Mouse (Mus musculus) stomach, embryonic 15.5 days (tissue): ENCODE measurements around the gene Pgpep1. TPM values are rescaled to one million over a fixed set of nuclear protein-coding genes. Genes with fewer than 3 reads are reported as not detected.

Experiments used
- ATAC-seq: fragments of 200-750 bp; cut with Nextera tagmentation; 2 replicates; pipeline ENCODE4 v1.8.0; 2017; ENCODE audit warnings: low read depth, moderate number of reproducible peaks, moderate TSS enrichment; ENCODE audit not compliant: insufficient read depth, low FRiP score
- H3K27ac ChIP-seq: fragments of 300-500 bp; sonication (generic); 2 replicates; pipeline ENCODE4 v1.5.1; 2015; ENCODE audit warnings: mild to moderate bottlenecking, inconsistent platforms
- H3K27me3 ChIP-seq: fragments of 300-500 bp; sonication (generic); replicated peaks from 2 replicates; pipeline ENCODE4 v1.6.1; 2015; ENCODE audit warnings: inconsistent platforms
- H3K36me3 ChIP-seq: fragments of 300-500 bp; sonication (generic); 2 replicates; pipeline ENCODE4 v1.6.1; 2015; ENCODE audit warnings: inconsistent platforms
- H3K4me1 ChIP-seq: fragments of 300-500 bp; sonication (generic); 2 replicates; pipeline ENCODE4 v1.6.1; 2015; ENCODE audit warnings: inconsistent platforms
- H3K4me2 ChIP-seq: fragments of 300-500 bp; sonication (generic); 2 replicates; pipeline ENCODE4 v1.6.1; 2015; ENCODE audit warnings: mild to moderate bottlenecking, inconsistent platforms
- H3K4me3 ChIP-seq: fragments of 300-500 bp; sonication (generic); replicated peaks from 2 replicates; pipeline ENCODE4 v1.5.1; 2015; ENCODE audit warnings: inconsistent platforms
- H3K9ac ChIP-seq: fragments of 300-500 bp; sonication (generic); 2 replicates; pipeline ENCODE4 v1.6.1; 2015; ENCODE audit warnings: inconsistent platforms
- H3K9me3 ChIP-seq: fragments of 300-500 bp; sonication (generic); 2 replicates; pipeline ENCODE4 v1.6.1; 2016; ENCODE audit warnings: inconsistent platforms
- WGBS: fragments of 180-500 bp; shearing (Covaris S2); methylation state at CpG from one replicate; pipeline ENCODE4 v1.1.7; 2015; 5-methylcytosine and 5-hydroxymethylcytosine counted together
- polyA plus RNA-seq: library from polyadenylated mRNA; unstranded; fragments of >200 nt; fragmentation: Nextera tagmentation; extraction: Ambion mirVana; gene quantifications from 2 replicates; pipeline ENCODE4 v1.2.1, GENCODE M21; 2015

Gene Pgpep1
- polyA plus RNA-seq, 1 experiment from 2014 or later: 49.9 TPM

- Histone ChIP-seq H3K4me2 (peak within 1 kb of the TSS; percentile 65), H3K9me3 (no peaks in the 10 kb centered on the region), H3K9ac (peak within 1 kb of the TSS; percentile 27; the same call in 1 of the 2 replicates), H3K27me3 (no peaks in the 10 kb centered on the region), H3K36me3 (peaks cover 4% of the 10 kb centered on the region), H3K4me3 (peak within 1 kb of the TSS; percentile 54), H3K4me1 (peaks cover 23% of the 10 kb centered on the region), H3K27ac (peak within 1 kb of the TSS; percentile 90)
- peak; percentile 95 for ATAC-seq
- WGBS: under 1% methylated on average over 60 of the region's 60 CpGs
Observed at GRCm38 (mm10) chr8:70673079-70673856, 13.1 kb upstream of the Pgpep1 start, which contains the start of gene Lsm4. TSS of gene Lsm4 (plus strand) at chr8:70673248.

DNA sequence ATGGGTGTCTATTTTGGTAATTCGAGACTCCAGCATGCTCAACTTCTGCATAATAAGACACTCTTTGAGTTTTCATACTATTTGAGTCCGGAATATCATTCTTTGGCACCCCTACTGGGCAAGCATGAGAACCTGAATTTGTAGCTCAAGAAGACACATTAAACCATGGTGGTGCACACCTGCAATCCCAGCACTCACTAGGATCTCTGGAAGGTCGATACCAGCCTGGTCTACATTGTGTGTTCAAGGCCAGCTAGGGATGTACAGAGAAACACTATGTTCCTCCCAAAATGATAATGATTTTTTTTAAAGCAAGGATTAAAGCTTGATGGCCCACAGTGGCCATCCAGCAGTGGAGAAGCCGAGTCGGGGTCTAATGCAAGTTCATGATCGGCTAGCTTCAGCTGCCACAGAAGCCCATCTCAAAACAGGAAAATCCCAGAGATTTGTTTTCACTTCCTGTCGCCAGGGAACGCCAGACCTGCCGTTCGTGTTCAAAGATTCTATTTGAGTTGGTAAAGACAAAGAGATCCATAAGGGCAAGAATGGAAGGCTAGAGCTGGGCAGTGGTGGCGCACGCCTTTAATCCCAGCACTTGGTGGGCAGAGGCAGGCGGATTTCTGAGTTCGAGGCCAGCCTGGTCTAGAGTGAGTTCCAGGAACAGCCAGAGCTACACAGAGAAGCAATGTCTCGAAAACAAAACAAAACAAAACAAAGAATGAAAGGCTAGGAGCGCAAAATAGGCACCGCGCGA, 12.3 kb upstream of the Pgpep1 start:
- 37% methylated on average over 19 of the region's 19 CpGs for WGBS
- Histone ChIP-seq H3K4me3 (peak overlapping the region; percentile 54), H3K9ac (peak overlapping the region; percentile 27; the same call in 1 of the 2 replicates), H3K4me2 (peak overlapping the region; percentile 55), H3K4me1 (peaks cover 20% of the 10 kb centered on the region), H3K9me3 (no peaks in the 10 kb centered on the region), H3K27me3 (no peaks in the 10 kb centered on the region), H3K36me3 (no peaks in the 10 kb centered on the region; the same call in 1 of the 2 replicates), H3K27ac (peak overlapping the region; percentile 64)
- no peak for ATAC-seq

DNA sequence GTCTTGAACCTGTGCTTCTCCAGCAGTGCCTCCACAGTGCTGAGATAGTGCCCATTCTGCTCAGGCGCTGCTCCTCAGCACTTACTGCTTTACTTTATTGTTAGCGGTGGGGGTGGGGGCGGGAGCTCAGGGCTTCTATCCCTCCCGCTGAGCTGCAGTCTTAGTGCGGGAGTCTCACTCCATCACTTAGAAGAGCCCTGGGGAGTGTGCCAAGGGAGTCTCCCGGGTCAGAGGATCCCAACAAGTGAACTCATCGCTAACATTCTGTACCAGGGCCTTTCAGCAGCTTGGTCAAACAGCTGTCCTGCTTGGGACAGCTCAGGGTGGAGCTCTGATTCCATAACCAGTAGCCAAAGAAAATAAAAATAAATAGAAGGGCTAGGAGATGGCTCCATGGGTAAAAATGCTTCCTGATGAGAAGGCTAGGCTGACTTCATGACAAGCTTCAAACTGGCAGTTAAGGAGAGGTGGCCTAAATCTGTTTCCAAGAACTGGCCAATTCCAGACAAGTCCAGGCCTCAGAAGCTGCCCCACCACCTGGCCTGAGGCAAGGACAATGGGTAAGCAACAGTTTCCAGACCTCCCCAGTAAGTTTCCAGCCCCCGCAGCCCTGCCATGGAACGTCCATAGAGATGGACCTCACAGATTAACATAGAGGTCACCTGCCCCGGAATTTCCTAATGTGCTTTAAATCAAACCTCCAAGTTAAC, 11.6 kb upstream of the Pgpep1 start:
- Histone ChIP-seq H3K27ac (0 out of 2 replicates have a peak overlapping the region, but pooled peaks have one; percentile 3), H3K9me3 (no peaks in the 10 kb centered on the region), H3K4me3 (no peak overlapping the region), H3K36me3 (no peaks in the 10 kb centered on the region), H3K9ac (no peak overlapping the region), H3K4me2 (no peak overlapping the region), H3K4me1 (peaks cover 20% of the 10 kb centered on the region), H3K27me3 (no peaks in the 10 kb centered on the region)
- no peak for ATAC-seq
- 62% methylated on average over 10 of the region's 10 CpGs for WGBS

DNA sequence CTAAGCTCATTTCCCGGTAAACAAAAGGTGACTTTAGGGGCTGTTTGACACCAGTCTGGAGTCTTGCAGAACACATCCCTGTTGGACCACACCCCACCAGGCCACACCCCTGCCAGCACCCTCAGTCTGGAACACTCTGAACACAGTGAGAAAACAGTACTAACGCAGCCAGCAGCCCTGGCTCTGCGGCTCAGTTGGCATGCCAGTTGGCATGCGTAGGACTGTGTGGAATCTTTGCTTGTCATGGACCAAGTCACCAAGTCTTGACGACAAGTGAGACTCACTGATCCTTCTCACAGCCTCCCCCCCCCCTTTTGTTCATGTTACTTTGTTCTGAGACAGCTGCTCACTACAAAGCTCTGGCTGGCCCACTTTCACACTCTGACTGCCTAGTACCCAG, 6.9 kb upstream of the Pgpep1 start:
- no peaks in the 10 kb centered on the region for H3K4me1 ChIP-seq
- H3K9ac ChIP-seq: no peak overlapping the region
- ATAC-seq: no peak
- WGBS: 62% methylated on average over 5 of the region's 5 CpGs
- no peaks in the 10 kb centered on the region for H3K9me3 ChIP-seq
- no peaks in the 10 kb centered on the region for H3K27me3 ChIP-seq
- no peaks in the 10 kb centered on the region for H3K36me3 ChIP-seq
- H3K4me3 ChIP-seq: no peak overlapping the region
- H3K27ac ChIP-seq: no peak overlapping the region
- H3K4me2 ChIP-seq: no peak overlapping the region

- H3K9ac ChIP-seq: no peak overlapping the region
- no peaks in the 10 kb centered on the region for H3K36me3 ChIP-seq
- no peak overlapping the region for H3K27ac ChIP-seq
- no peak for ATAC-seq
- no peak overlapping the region for H3K4me2 ChIP-seq
- peaks cover under 1% of the 10 kb centered on the region for H3K4me1 ChIP-seq
- WGBS: 63% methylated on average over 2 of the region's 2 CpGs
- H3K9me3 ChIP-seq: no peaks in the 10 kb centered on the region
- H3K27me3 ChIP-seq: no peaks in the 10 kb centered on the region
- H3K4me3 ChIP-seq: no peak overlapping the region
Observed at GRCm38 (mm10) chr8:70665599-70665998, 5.4 kb upstream of the Pgpep1 start.

DNA sequence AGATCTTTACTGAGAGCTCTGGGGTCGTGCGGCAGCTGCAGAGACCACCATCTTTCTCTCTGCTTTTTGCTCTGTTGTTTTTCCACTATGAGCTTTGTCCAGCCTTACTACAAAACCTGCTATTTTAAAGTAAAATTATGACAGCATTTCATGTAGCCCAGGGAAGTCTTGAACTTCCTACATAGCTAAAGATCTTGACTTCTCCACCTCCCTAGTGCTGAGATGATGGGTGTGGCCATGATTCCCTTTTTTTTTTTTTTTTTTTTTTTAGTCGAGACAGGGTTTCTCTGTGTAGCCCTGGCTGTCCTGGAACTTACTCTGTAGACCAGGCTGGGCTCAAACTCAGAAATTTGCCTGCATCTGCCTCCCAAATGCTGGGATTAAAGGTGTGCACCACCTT, 4.4 kb upstream of the Pgpep1 start:
- Histone ChIP-seq H3K9me3 (no peaks in the 10 kb centered on the region), H3K27me3 (no peaks in the 10 kb centered on the region), H3K4me2 (no peak overlapping the region), H3K4me3 (no peak overlapping the region), H3K27ac (no peak overlapping the region), H3K9ac (no peak overlapping the region), H3K36me3 (no peaks in the 10 kb centered on the region), H3K4me1 (peaks cover 7% of the 10 kb centered on the region)
- no peak for ATAC-seq
- WGBS: 67% methylated on average over 3 of the region's 3 CpGs

DNA sequence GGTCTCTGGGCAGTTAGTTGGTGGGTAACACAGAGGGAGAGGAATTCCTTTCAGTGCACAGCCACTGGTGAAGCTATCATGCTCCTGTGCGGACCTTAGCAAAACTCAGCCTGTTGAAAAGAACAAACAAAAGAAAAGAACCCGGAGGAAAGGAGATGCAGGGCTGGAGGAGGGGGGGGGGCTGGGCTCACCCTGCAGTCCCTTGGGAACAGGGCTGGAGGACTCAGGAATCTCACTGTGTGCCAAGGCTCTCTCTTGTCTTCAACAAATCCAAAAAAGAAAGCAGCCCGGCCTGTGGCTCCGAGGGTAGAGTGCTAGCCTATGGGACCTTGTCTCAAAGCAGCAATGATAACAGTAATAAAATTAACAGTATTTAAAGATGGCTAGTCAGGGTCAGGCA, 3.5 kb upstream of the Pgpep1 start:
- no peaks in the 10 kb centered on the region for H3K27me3 ChIP-seq
- H3K4me1 ChIP-seq: peaks cover 11% of the 10 kb centered on the region
- 44% methylated on average over 4 of the region's 4 CpGs for WGBS
- H3K4me2 ChIP-seq: no peak overlapping the region
- no peak overlapping the region for H3K4me3 ChIP-seq
- no peak overlapping the region for H3K9ac ChIP-seq
- no peaks in the 10 kb centered on the region for H3K36me3 ChIP-seq
- H3K9me3 ChIP-seq: no peaks in the 10 kb centered on the region
- no peak overlapping the region for H3K27ac ChIP-seq
- ATAC-seq: no peak

- H3K4me3 ChIP-seq: peak overlapping the region; percentile 85
- peak; percentile 96 for ATAC-seq
- no peaks in the 10 kb centered on the region for H3K9me3 ChIP-seq
- peak overlapping the region; percentile 81 for H3K9ac ChIP-seq
- H3K27ac ChIP-seq: peak overlapping the region; percentile 90
- peaks cover 4% of the 10 kb centered on the region; the same call in 1 of the 2 replicates for H3K36me3 ChIP-seq
- WGBS: under 1% methylated on average over 42 of the region's 44 CpGs
- H3K4me2 ChIP-seq: peak overlapping the region; percentile 88
- no peaks in the 10 kb centered on the region for H3K27me3 ChIP-seq
- H3K4me1 ChIP-seq: peaks cover 23% of the 10 kb centered on the region
Observed at GRCm38 (mm10) chr8:70659604-70660272, 450 bp downstream of the Pgpep1 start.

DNA sequence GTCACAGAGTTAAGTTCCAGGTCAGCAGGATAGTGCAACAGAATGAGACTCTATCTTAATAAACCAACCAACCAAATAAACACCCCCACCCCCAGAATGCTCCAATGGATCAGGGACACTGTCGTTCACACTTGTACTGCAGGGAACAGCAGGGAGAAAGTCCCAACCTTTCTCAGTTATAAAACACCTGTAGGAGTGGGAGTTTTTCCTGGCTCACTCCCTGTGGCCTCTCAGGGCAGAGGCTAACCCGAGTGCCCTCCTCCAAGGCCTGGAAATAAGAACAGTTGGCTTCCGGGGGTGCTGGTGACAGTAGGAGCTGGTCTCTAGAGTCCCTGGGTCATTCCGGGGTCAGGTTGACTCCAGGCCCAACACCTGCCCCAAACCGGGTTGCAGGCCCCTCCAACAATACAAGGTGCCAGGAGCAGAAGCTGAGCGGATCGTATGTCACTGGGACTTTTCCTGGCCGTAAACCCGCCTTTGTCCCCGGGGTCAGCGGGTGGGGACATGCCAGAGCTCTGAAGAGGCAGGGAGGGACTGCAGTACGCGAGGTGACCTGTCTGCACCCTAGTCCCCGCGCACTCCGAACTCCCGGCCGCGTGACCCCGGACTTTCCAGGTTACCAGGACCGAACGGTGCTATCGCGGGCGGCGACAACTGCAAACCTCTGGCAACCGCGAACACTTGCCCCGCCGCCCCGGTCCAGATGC, 1.1 kb downstream of the Pgpep1 start:
- Histone ChIP-seq H3K36me3 (peaks cover 6% of the 10 kb centered on the region; the same call in 1 of the 2 replicates), H3K9ac (peak overlapping the region; percentile 81), H3K9me3 (no peaks in the 10 kb centered on the region), H3K4me3 (peak overlapping the region; percentile 85), H3K27me3 (no peaks in the 10 kb centered on the region), H3K27ac (peak overlapping the region; percentile 90), H3K4me2 (peak overlapping the region; percentile 88), H3K4me1 (peaks cover 23% of the 10 kb centered on the region)
- peak; percentile 21; the same call in 1 of the 2 replicates for ATAC-seq
- WGBS: under 1% methylated on average over 31 of the region's 31 CpGs

DNA sequence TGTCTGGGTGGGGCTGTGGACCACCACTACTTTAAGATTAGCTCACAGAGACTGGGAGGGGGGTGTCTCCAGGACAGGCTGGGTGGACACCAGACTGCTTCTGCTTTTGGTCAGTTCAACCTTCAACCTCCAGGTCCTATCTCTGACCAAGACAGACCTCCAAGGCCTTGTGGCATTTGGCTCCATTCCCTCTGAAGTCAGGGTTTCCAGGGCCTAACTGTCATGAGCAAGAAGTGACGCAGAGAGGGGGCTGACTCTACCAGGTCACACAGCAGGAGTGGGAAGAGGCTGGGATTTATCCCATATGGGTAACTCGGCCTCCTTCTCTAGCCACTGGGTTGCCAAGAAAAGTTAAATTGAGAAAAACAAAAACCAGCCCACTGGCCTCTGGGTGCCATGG, 2.4 kb downstream of the Pgpep1 start:
- peaks cover 6% of the 10 kb centered on the region; the same call in 1 of the 2 replicates for H3K36me3 ChIP-seq
- ATAC-seq: no peak
- peak overlapping the region; percentile 88 for H3K4me2 ChIP-seq
- H3K9ac ChIP-seq: peak overlapping the region; percentile 24
- no peaks in the 10 kb centered on the region for H3K27me3 ChIP-seq
- WGBS: 80% methylated on average over 2 of the region's 2 CpGs
- H3K4me1 ChIP-seq: peaks cover 23% of the 10 kb centered on the region
- 0 out of 2 replicates have a peak overlapping the region, but pooled peaks have one; percentile 85 for H3K4me3 ChIP-seq
- H3K9me3 ChIP-seq: no peaks in the 10 kb centered on the region
- 0 out of 2 replicates have a peak overlapping the region, but pooled peaks have one; percentile 1 for H3K27ac ChIP-seq

GRCm38 (mm10) chr8:70657214-70657613, 3.0 kb downstream of the Pgpep1 start:
- peaks cover 7% of the 10 kb centered on the region for H3K36me3 ChIP-seq
- 90% methylated on average over 3 of the region's 3 CpGs for WGBS
- no peaks in the 10 kb centered on the region for H3K27me3 ChIP-seq
- H3K27ac ChIP-seq: no peak overlapping the region
- no peaks in the 10 kb centered on the region for H3K9me3 ChIP-seq
- peaks cover 23% of the 10 kb centered on the region for H3K4me1 ChIP-seq
- no peak overlapping the region for H3K9ac ChIP-seq
- H3K4me2 ChIP-seq: no peak overlapping the region
- ATAC-seq: no peak
- H3K4me3 ChIP-seq: no peak overlapping the region
